Mouse (Mus musculus) kidney, postnatal 14 days (tissue): ENCODE measurements around the gene Rabl3.

ENCODE experiments used
- DNase-seq: peaks from one replicate; pipeline ENCODE4 v3.0.0; 2022; ENCODE audit warnings: mixed read lengths

The Rabl3 gene

GRCm38 (mm10) chr16:37599326-37599725 lies 59.6 kb downstream of the Rabl3 start:
- no peak for DNase-seq

DNA sequence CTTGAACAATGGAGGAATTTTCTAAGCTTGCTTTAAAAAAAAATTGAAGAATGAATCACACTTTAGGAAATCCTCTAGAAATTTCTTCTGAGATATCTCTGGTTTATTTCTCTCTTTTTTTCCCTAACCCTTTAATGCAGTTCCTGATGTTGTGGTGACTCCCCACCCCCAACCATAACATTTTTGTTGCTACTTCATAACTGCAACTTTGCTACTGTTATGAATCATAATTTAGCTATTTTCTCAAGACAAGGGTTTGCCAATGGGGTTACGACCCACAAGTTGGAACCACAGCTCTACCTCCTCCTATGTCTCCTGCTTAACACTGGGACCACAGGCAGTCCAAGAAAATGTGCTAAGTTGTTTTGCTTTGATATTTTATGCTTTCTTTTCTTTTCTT lies 63.7 kb downstream of the Rabl3 start:
- no peak for DNase-seq

DNA sequence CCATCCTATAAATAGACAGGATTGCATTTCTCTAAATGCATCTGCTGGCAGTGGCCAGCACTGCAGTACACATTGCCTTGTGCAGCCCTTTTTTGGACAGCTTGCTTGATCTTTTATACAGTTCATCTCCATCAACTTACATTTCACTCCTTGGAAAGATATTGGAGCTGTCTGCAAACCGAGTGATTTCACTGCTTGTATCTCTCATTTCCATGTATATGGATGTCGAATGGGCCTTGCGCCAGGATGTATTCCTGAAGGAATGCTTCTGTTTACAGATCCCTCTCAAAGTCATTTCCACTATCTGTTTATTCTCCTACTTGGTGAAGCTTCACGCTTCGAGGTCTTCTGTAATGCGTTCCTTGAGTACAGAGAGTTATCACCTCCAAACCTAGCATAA lies 64.6 kb downstream of the Rabl3 start:
- DNase-seq: no peak

GRCm38 (mm10) chr16:37610333-37610732 lies 70.6 kb downstream of the Rabl3 start:
- DNase-seq: no peak

DNA sequence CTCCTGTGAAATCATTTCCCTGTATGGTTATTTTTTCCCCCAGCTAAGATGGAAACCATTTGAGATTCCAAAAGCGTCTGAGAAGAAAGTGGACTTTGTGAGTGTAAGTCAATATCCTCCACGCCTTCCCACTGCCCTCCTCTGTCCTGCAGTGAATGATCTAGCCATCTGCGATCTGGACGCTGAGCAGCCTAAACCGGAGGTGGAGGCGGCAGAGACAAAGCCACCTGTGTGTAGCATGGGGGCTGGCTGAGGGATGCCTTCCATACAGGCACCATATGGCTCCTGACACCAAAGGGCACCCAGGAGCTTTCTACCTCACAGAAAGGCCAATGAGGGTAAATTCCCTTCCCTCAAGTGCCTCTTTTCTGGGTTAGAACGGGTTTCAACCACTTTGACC lies 71.4 kb downstream of the Rabl3 start:
- no peak for DNase-seq

DNA sequence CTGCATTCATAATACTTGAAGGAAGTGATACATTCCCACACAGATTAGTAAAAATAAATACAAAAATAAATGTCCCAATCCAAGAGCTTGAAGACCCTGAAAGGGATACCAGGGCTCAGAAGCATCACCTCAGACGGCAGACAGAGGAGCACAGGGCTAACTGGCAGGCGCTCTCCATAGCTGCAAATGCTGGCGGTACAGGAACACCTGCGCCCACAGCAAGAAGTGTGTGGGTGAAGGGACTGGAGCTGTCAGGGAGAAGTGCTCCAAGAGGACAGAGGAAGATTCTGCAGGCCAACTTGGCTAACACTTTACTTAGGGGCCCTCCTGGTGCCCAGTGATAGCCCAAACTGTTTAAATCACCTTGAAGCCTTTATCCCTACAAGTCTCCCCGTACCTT lies 72.3 kb downstream of the Rabl3 start:
- DNase-seq: no peak

DNA sequence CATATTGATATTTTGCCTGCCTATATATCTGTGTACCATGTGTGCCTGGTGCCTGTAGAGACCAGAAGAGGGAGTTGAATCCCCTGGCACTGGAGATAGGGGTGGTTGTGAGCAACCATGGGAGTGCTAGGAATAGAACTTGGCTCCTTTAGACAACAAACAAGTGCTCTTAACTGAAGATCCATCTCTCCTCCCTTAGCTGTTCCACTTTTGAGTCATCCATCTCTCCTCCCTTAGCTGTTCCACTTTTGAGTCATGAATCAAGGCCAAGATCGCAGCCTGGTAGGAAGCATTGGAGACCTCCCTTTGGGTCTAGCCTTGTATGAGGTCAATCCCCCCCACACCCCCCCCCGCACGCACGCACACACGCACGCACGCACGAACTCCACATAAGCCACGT lies 74.9 kb downstream of the Rabl3 start:
- no peak for DNase-seq

- DNase-seq: no peak
Measured at GRCm38 (mm10) chr16:37615429-37615828, 75.7 kb downstream of the Rabl3 start.

DNA sequence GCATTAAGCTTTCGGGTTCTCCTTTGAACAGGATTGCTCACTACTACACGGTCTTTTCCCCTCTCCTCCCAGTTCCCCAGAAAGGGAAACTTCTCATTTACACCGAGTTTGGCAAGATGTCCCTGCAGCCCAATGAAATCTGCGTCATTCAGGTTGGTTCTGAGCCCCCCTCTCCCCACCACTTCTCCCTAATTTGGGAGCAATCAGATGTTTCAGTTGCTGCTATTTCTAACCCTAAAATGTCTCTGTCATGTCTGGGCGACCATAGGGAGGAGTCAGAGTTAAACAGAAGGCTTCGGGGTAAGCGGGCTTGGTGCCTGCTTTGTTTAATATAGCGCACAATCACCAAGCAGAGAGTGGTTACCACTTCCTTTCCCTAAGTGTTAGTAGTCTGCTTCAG lies 76.4 kb downstream of the Rabl3 start:
- DNase-seq: no peak

DNA sequence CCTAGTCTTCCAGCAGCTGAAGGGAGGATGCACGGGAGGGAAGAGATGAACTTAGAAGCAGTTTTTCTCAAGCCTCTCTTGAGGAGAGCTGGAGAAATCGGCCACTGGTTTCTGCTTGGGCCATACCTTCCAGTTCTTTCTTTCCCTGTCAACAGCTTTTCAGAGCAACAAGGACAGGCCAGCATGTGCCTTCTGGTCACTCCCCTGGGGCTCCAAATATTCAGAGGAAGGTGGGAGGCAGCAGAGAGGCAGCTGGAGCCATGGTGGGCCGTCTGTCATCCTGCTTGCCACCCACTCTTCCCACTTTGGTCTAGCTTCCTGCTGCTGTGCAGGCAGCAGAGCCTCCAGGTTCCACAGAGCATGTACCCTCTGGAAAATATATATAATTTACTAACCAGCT lies 78.0 kb downstream of the Rabl3 start:
- DNase-seq: no peak
